Mouse (Mus musculus): ENCODE measurements around the gene 4930467E23Rik.
"Not testable (repeated sequence)": the region's sequence is repeated elsewhere in the genome, so short reads cannot be mapped to it uniquely, and the experiment has no call there.

- TF ChIP-seq HCFC1 (IDR thresholded peaks at IDR 0.05; ENCODE audit: borderline replicate concordance, insufficient read depth, low read length); ZNF384 (IDR thresholded peaks at IDR 0.05; ENCODE audit: low read depth, low read length); ZC3H11A (IDR thresholded peaks at IDR 0.05; ENCODE audit: borderline replicate concordance, low read depth, low read length): not testable (repeated sequence)
Measured at GRCm38 (mm10) chr8:19751773-19752172, 22.4 kb downstream of the 4930467E23Rik start.
